Mouse (Mus musculus) testis, postnatal 14 days (tissue): ENCODE results near the gene Amd1.
A peak's percentile ranks its signal among the peaks of the same experiment; 100 is the strongest.

ENCODE experiments used
- DNase-seq: peaks from one replicate; pipeline ENCODE4 v3.0.0; 2021; ENCODE audit warnings: low spot score

Amd1 gene

DNA sequence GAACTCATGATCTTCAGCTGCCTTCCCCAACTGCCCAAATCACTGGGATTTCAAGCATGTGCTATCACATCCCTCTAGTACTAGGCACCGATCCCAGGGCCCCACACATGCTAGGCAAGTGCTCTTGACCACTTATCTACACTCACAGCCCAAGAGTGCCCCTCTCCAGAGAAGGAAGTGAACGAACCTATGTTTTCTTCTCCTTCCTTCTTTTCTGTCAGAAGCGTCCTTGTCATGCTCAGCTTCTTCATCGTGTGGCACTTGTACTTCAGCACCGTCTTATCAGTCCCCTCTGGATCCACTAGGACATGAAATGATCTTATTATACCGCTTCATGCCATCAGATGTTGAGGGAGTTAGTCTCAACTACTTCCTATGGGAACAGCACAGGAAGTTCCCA is 51.0 kb downstream of the Amd1 start:
- no peak for DNase-seq

DNA sequence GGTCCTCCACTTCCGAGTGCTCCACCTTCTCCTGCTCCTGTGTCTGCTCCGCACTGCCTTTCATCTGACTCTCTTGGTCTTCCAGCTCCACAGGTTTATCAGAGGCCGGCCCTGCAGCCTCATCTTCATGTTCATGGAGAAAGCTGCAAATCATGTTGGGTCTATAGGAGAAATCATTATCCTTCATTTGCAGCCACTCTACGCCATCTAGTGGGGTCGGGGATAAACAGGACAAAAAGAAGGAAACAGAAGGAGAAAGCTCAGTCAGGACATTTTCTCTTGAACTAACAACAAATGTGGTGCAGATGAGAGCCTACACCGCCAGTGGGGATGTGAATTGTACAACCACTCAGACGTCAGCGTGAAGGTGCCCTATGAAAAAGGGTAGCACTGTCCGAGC is 52.4 kb downstream of the Amd1 start:
- DNase-seq = no peak

DNA sequence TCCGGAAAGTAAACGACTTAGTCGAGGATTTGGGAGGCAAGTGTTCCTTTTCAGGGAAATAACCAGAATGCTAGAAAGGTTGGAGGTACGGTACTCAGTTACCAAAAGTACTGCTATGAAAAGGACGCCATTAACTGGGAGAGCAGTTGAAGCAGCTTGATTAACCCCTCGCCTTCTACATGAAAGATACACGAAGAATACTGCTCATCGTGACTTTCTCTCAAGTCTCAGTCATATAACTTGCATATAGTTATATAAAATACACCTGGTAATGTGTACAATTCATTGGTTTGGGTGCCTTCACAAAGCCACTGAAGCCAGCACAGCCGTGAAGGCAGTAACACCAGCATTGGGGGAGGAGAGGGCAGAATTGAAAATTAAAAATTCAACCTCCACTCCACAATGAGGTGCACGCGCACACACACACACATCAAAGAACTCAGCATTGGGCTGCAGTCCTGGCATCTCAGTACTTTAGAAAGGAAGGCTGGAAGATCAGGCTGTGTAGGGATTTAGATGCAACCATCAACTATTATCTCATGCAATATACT is 54.7 kb downstream of the Amd1 start:
- DNase-seq = no peak

DNA sequence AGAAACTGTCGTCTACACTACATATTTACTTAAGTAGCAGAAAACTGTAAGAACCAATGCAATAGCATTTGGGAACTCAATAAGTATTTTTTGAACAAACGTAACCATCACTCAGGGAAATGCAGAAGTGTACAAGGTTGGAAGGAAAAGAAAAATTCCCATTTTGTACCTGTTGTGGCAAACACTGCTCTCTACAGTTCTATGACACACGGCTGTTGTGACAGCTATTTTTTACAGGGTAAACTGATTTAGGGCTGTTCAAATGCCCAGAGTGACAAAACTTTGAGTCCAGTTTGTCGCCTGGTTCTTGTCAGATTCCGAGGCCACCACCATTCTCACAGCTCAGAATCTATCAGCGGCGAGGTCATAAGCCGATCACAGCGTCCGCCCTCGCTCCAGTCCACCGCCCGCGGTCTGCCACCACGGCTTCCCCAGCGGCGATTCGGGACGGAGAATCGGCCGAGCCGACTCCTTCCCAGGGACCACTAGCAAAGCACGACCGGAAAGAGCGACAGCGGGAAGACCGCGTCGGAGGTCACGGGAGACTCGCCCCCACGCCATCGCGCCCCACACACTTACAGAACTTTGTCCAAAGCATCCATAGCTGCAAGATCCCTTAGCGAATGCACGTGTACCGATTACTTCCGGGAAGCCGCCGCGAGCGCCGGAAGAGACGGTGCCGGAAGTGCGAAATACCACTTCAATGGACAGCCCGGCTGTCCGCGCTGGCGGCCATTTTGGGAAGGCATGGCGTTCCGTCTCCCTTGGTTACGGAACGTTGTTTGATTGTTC is 55.4 kb downstream of the Amd1 start, which contains the start of gene Rpf2:
TSS of gene Rpf2 (minus strand) at position 663 of the 792 bp plus-strand sequence.
- peak; percentile 87 for DNase-seq

DNA sequence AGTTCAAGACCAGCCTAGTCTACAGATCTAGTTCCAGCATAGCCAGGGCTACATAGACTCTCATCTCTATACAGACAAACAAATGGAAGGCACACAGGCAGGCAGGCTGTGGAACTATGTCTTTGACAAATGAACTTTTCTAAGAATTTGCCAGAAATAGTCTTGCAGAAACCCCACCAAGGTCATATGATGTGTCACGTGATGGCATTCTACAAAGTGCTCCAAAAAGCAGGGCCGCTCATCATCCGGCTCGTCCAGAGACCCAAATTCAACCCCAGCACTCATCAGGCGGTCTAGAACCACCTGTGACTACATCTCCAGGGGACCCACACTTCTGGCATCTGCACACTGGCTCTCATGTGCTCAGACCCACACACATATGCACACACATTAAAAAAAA is 64.2 kb downstream of the Amd1 start:
- DNase-seq = no peak
